Mouse (Mus musculus): ENCODE measurements at regions not wholly inside any gene's neighbourhood (a gene's known extent, or its start where the extent isn't known, plus 50 kb on each side); places are given as distances from the start of the nearest gene placed in this dataset.

- no peak overlapping the region for H3K9ac ChIP-seq (replicated peaks)
- H3K27ac ChIP-seq = no peak overlapping the region
- no peak for ATAC-seq
- H3K4me1 ChIP-seq (replicated peaks) = no peaks in the 10 kb centered on the region
- H3K27me3 ChIP-seq = no peaks in the 10 kb centered on the region
- no peak overlapping the region for H3K4me3 ChIP-seq (replicated peaks)
- H3K36me3 ChIP-seq = no peaks in the 10 kb centered on the region
- no peak overlapping the region for H3K4me2 ChIP-seq (replicated peaks)
- no peaks in the 10 kb centered on the region for H3K9me3 ChIP-seq
Observed at GRCm38 (mm10) chr16:28018311-28018710, 629.6 kb downstream of the Ccdc50 start.

GRCm38 (mm10) chr16:28038954-28039353 is 650.3 kb downstream of the Ccdc50 start:
- WGBS = 30% methylated on average over 2 of the region's 2 CpGs

GRCm38 (mm10) chr16:28043046-28043445 is 654.4 kb downstream of the Ccdc50 start:
- Histone ChIP-seq H3K4me1 (replicated peaks) (peaks cover 5% of the 10 kb centered on the region; the same call in 1 of the 2 replicates), H3K9ac (replicated peaks) (no peak overlapping the region), H3K36me3 (no peaks in the 10 kb centered on the region), H3K27me3 (no peaks in the 10 kb centered on the region), H3K9me3 (no peaks in the 10 kb centered on the region), H3K27ac (no peak overlapping the region), H3K4me2 (replicated peaks) (no peak overlapping the region), H3K4me3 (replicated peaks) (no peak overlapping the region)
- WGBS = 17% methylated on average over 2 of the region's 2 CpGs
- no peak for ATAC-seq

More at GRCm38 (mm10) chr16:28038954-28039353, 650.3 kb downstream of the Ccdc50 start:
- Histone ChIP-seq H3K27me3 (no peaks in the 10 kb centered on the region), H3K27ac (no peak overlapping the region), H3K9ac (replicated peaks) (no peak overlapping the region), H3K9me3 (no peaks in the 10 kb centered on the region), H3K4me1 (replicated peaks) (peaks cover 5% of the 10 kb centered on the region; the same call in 1 of the 2 replicates), H3K4me2 (replicated peaks) (no peak overlapping the region), H3K4me3 (replicated peaks) (no peak overlapping the region), H3K36me3 (no peaks in the 10 kb centered on the region)
- ATAC-seq = 0 out of 2 replicates have a peak, but pooled peaks have one; percentile 20

GRCm38 (mm10) chr16:28064785-28065301 is 676.2 kb downstream of the Ccdc50 start:
- 55% methylated on average over 5 of the region's 5 CpGs for WGBS
- H3K27ac ChIP-seq = no peak overlapping the region

GRCm38 (mm10) chr16:28082891-28083649 is 669.8 kb downstream of the Fgf12 start:
- no peaks in the 10 kb centered on the region for H3K27me3 ChIP-seq
- H3K4me2 ChIP-seq (replicated peaks) = no peak overlapping the region
- H3K9ac ChIP-seq (replicated peaks) = no peak overlapping the region
- H3K36me3 ChIP-seq = no peaks in the 10 kb centered on the region
- no peak overlapping the region for H3K27ac ChIP-seq
- no peak for ATAC-seq
- H3K4me3 ChIP-seq (replicated peaks) = no peak overlapping the region
- H3K4me1 ChIP-seq (replicated peaks) = 0 out of 2 replicates have a peak, but pooled peaks cover 4% of the 10 kb centered on the region
- 49% methylated on average over 7 of the region's 7 CpGs for WGBS
- H3K9me3 ChIP-seq = no peaks in the 10 kb centered on the region

More at GRCm38 (mm10) chr16:28064785-28065301, 676.2 kb downstream of the Ccdc50 start:
- Histone ChIP-seq H3K36me3 (no peaks in the 10 kb centered on the region), H3K4me1 (replicated peaks) (0 out of 2 replicates have a peak, but pooled peaks cover 7% of the 10 kb centered on the region), H3K4me2 (replicated peaks) (no peak overlapping the region), H3K27me3 (no peaks in the 10 kb centered on the region), H3K9ac (replicated peaks) (no peak overlapping the region), H3K9me3 (no peaks in the 10 kb centered on the region), H3K4me3 (replicated peaks) (no peak overlapping the region)
- ATAC-seq = peak; percentile 93

GRCm38 (mm10) chr16:28089489-28090134 is 663.3 kb downstream of the Fgf12 start:
- peak; percentile 37 for ATAC-seq
- Histone ChIP-seq H3K36me3 (no peaks in the 10 kb centered on the region), H3K9ac (replicated peaks) (no peak overlapping the region), H3K27me3 (no peaks in the 10 kb centered on the region), H3K9me3 (no peaks in the 10 kb centered on the region), H3K4me2 (replicated peaks) (no peak overlapping the region), H3K4me1 (replicated peaks) (no peaks in the 10 kb centered on the region), H3K27ac (peak overlapping the region; percentile 9; the same call in 1 of the 2 replicates), H3K4me3 (replicated peaks) (no peak overlapping the region)
- WGBS = 49% methylated on average over 6 of the region's 6 CpGs

GRCm38 (mm10) chr16:28104255-28105076 is 648.4 kb downstream of the Fgf12 start:
- Histone ChIP-seq H3K27ac (peak overlapping the region; percentile 62; the same call in 1 of the 2 replicates), H3K4me2 (replicated peaks) (no peak overlapping the region), H3K36me3 (no peaks in the 10 kb centered on the region), H3K9me3 (no peaks in the 10 kb centered on the region), H3K4me1 (replicated peaks) (peaks cover 21% of the 10 kb centered on the region), H3K4me3 (replicated peaks) (no peak overlapping the region), H3K27me3 (no peaks in the 10 kb centered on the region), H3K9ac (replicated peaks) (no peak overlapping the region)
- peak; percentile 84 for ATAC-seq
- 40% methylated on average over 9 of the region's 9 CpGs for WGBS

GRCm38 (mm10) chr16:28105085-28105484 is 647.8 kb downstream of the Fgf12 start:
- 56% methylated on average over 7 of the region's 7 CpGs for WGBS
- Histone ChIP-seq H3K4me3 (replicated peaks) (no peak overlapping the region), H3K27ac (peak overlapping the region; percentile 62), H3K27me3 (no peaks in the 10 kb centered on the region), H3K4me1 (replicated peaks) (peaks cover 25% of the 10 kb centered on the region), H3K9me3 (no peaks in the 10 kb centered on the region), H3K4me2 (replicated peaks) (no peak overlapping the region), H3K36me3 (no peaks in the 10 kb centered on the region), H3K9ac (replicated peaks) (no peak overlapping the region; the same call in 1 of the 2 replicates)
- peak; percentile 56 for ATAC-seq

- Histone ChIP-seq H3K4me3 (replicated peaks) (no peak overlapping the region), H3K9ac (replicated peaks) (no peak overlapping the region), H3K4me2 (replicated peaks) (no peak overlapping the region), H3K27me3 (no peaks in the 10 kb centered on the region), H3K4me1 (replicated peaks) (peaks cover 26% of the 10 kb centered on the region), H3K9me3 (no peaks in the 10 kb centered on the region), H3K27ac (peak overlapping the region; percentile 62; the same call in 1 of the 2 replicates), H3K36me3 (no peaks in the 10 kb centered on the region)
- WGBS = 21% methylated on average over 7 of the region's 7 CpGs
- ATAC-seq = peak; percentile 21; the same call in 1 of the 2 replicates
Observed at GRCm38 (mm10) chr16:28105866-28106265, 647.0 kb downstream of the Fgf12 start.

GRCm38 (mm10) chr16:28109771-28110170 is 643.1 kb downstream of the Fgf12 start:
- H3K27ac ChIP-seq = no peak overlapping the region
- H3K36me3 ChIP-seq = no peaks in the 10 kb centered on the region
- H3K9me3 ChIP-seq = 0 out of 2 replicates have a peak, but pooled peaks cover 5% of the 10 kb centered on the region
- H3K9ac ChIP-seq (replicated peaks) = no peak overlapping the region
- no peak for ATAC-seq
- H3K4me2 ChIP-seq (replicated peaks) = no peak overlapping the region
- H3K27me3 ChIP-seq = no peaks in the 10 kb centered on the region
- H3K4me1 ChIP-seq (replicated peaks) = peaks cover 21% of the 10 kb centered on the region
- H3K4me3 ChIP-seq (replicated peaks) = no peak overlapping the region
- 39% methylated on average over 1 of the region's 1 CpGs for WGBS
